Mouse (Mus musculus) kidney, postnatal 0 days (tissue): ENCODE measurements around the gene Sgms1. TPM values are rescaled to one million over a fixed set of nuclear protein-coding genes. Genes with fewer than 3 reads are reported as not detected.

Source experiments
- ATAC-seq: fragments of 200-750 bp; cut with Nextera tagmentation; replicated peaks from 2 replicates; pipeline ENCODE4 v1.8.0; 2017; ENCODE audit warnings: low read depth, moderate number of reproducible peaks, moderate TSS enrichment, moderate library complexity; ENCODE audit not compliant: low FRiP score
- DNase-seq: peaks from one replicate; pipeline ENCODE4 v3.0.0-alpha.2; 2016; ENCODE audit warnings: low spot score
- H3K27ac ChIP-seq: fragments of 300-500 bp; sonication (generic); 2 replicates; pipeline ENCODE4 v1.5.1; 2014; ENCODE audit warnings: mild to moderate bottlenecking
- H3K27me3 ChIP-seq: fragments of 300-500 bp; sonication (generic); 2 replicates; pipeline ENCODE4 v1.6.1; 2014; ENCODE audit warnings: low read length, mixed read lengths; ENCODE audit not compliant: insufficient read depth
- H3K36me3 ChIP-seq: fragments of 300-500 bp; sonication (generic); 2 replicates; pipeline ENCODE4 v1.6.1; 2014; ENCODE audit warnings: low read length, mixed read lengths; ENCODE audit not compliant: insufficient read depth
- H3K4me1 ChIP-seq: fragments of 300-500 bp; sonication (generic); replicated peaks from 2 replicates; pipeline ENCODE4 v1.6.1; 2014; ENCODE audit warnings: antibody characterized with exemption, low read length, mixed read lengths; ENCODE audit not compliant: insufficient read depth
- H3K4me2 ChIP-seq: fragments of 300-500 bp; sonication (generic); 2 replicates; pipeline ENCODE4 v1.6.1; 2014; ENCODE audit warnings: mild to moderate bottlenecking, low read length, moderate library complexity, mixed read lengths
- H3K4me3 ChIP-seq: fragments of 300-500 bp; sonication (generic); replicated peaks from 2 replicates; pipeline ENCODE4 v1.5.1; 2014; ENCODE audit warnings: low read depth, low read length
- H3K9ac ChIP-seq: fragments of 300-500 bp; sonication (generic); 2 replicates; pipeline ENCODE4 v1.6.1; 2014; ENCODE audit warnings: low read depth, low read length
- H3K9me3 ChIP-seq: fragments of 300-500 bp; sonication (generic); replicated peaks from 2 replicates; pipeline ENCODE4 v1.6.1; 2016; ENCODE audit warnings: low read length, inconsistent platforms, mixed read lengths
- CTCF ChIP-seq: IDR thresholded peaks from 2 replicates; pipeline ENCODE4 v1.5.1; 2016; ENCODE audit warnings: antibody characterized with exemption, low read depth, mild to moderate bottlenecking, moderate library complexity
- WGBS: fragments of 180-500 bp; shearing (Covaris S2); extraction: QIAGEN DNeasy Blood & Tissue Kit; methylation state at CpG from one replicate; pipeline ENCODE4 v1.1.7; 2014; 5-methylcytosine and 5-hydroxymethylcytosine counted together
- polyA plus RNA-seq: library from polyadenylated mRNA; unstranded; fragments of >200 nt; fragmentation: Nextera tagmentation; extraction: Ambion mirVana; gene quantifications from 2 replicates; pipeline ENCODE4 v1.2.1, GENCODE M21; 2015

The Sgms1 gene
- polyA plus RNA-seq, 1 experiment from 2014 or later, result 42.4 TPM

GRCm38 (mm10) chr19:32343937-32344737, 45.4 kb downstream of the Sgms1 start:
- Histone ChIP-seq H3K27me3 (no peaks in the 10 kb centered on the region), H3K9me3 (no peaks in the 10 kb centered on the region), H3K9ac (no peak overlapping the region), H3K27ac (peak overlapping the region; percentile 15), H3K4me2 (peak overlapping the region; percentile 38), H3K4me1 (peaks cover 56% of the 10 kb centered on the region), H3K4me3 (no peak overlapping the region), H3K36me3 (no peaks in the 10 kb centered on the region)
- no peak for DNase-seq
- TF ChIP-seq CTCF, result no peak
- peak; percentile 5; the same call in 1 of the 2 replicates for ATAC-seq
- WGBS, result 18% methylated on average over 17 of the region's 17 CpGs

GRCm38 (mm10) chr19:32342436-32342835, 47.1 kb downstream of the Sgms1 start:
- Histone ChIP-seq H3K9me3 (no peaks in the 10 kb centered on the region), H3K36me3 (no peaks in the 10 kb centered on the region), H3K27ac (no peak overlapping the region), H3K4me2 (no peak overlapping the region), H3K4me1 (peaks cover 43% of the 10 kb centered on the region), H3K9ac (no peak overlapping the region), H3K4me3 (no peak overlapping the region), H3K27me3 (no peaks in the 10 kb centered on the region)
- ATAC-seq, result no peak
- no peak for TF ChIP-seq CTCF
- no peak for DNase-seq
- 83% methylated on average over 5 of the region's 5 CpGs for WGBS

GRCm38 (mm10) chr19:32341091-32341490, 48.4 kb downstream of the Sgms1 start:
- no peaks in the 10 kb centered on the region for H3K9me3 ChIP-seq
- no peak overlapping the region for H3K4me2 ChIP-seq
- TF ChIP-seq CTCF, result no peak
- 60% methylated on average over 2 of the region's 2 CpGs for WGBS
- no peak overlapping the region for H3K27ac ChIP-seq
- no peak overlapping the region for H3K4me3 ChIP-seq
- H3K36me3 ChIP-seq, result no peaks in the 10 kb centered on the region
- H3K9ac ChIP-seq, result no peak overlapping the region
- ATAC-seq (no peak), DNase-seq (no peak)
- H3K27me3 ChIP-seq, result no peaks in the 10 kb centered on the region
- peaks cover 31% of the 10 kb centered on the region for H3K4me1 ChIP-seq

GRCm38 (mm10) chr19:32340168-32340567, 49.3 kb downstream of the Sgms1 start:
- H3K27ac ChIP-seq, result no peak overlapping the region
- H3K4me1 ChIP-seq, result peaks cover 25% of the 10 kb centered on the region
- no peaks in the 10 kb centered on the region for H3K27me3 ChIP-seq
- WGBS, result 92% methylated on average over 5 of the region's 5 CpGs
- DNase-seq (no peak), ATAC-seq (no peak)
- H3K4me3 ChIP-seq, result no peak overlapping the region
- H3K9ac ChIP-seq, result no peak overlapping the region
- TF ChIP-seq CTCF, result no peak
- no peaks in the 10 kb centered on the region for H3K9me3 ChIP-seq
- no peak overlapping the region for H3K4me2 ChIP-seq
- no peaks in the 10 kb centered on the region for H3K36me3 ChIP-seq

- Histone ChIP-seq H3K36me3 (no peaks in the 10 kb centered on the region), H3K4me2 (no peak overlapping the region), H3K9ac (no peak overlapping the region), H3K4me3 (no peak overlapping the region), H3K27ac (peak overlapping the region; percentile 28), H3K9me3 (no peaks in the 10 kb centered on the region), H3K4me1 (peaks cover 12% of the 10 kb centered on the region), H3K27me3 (no peaks in the 10 kb centered on the region)
- peak; percentile 87 for DNase-seq
- TF ChIP-seq CTCF, result no peak
- peak; percentile 80 for ATAC-seq
- 10% methylated on average over 6 of the region's 6 CpGs for WGBS
Measured at GRCm38 (mm10) chr19:32337708-32338107, 51.8 kb downstream of the Sgms1 start.

- no peak for TF ChIP-seq CTCF
- WGBS, result 92% methylated on average over 2 of the region's 2 CpGs
- H3K4me2 ChIP-seq, result no peak overlapping the region
- no peaks in the 10 kb centered on the region for H3K27me3 ChIP-seq
- H3K4me3 ChIP-seq, result no peak overlapping the region
- H3K4me1 ChIP-seq, result peaks cover 2% of the 10 kb centered on the region; the same call in 1 of the 2 replicates
- no peak overlapping the region for H3K27ac ChIP-seq
- no peaks in the 10 kb centered on the region for H3K36me3 ChIP-seq
- ATAC-seq (no peak), DNase-seq (no peak)
- H3K9ac ChIP-seq, result no peak overlapping the region
- H3K9me3 ChIP-seq, result no peaks in the 10 kb centered on the region
Measured at GRCm38 (mm10) chr19:32334751-32335150, 54.8 kb downstream of the Sgms1 start.
